Mouse (Mus musculus) erythroblast, embryonic 14.5 days (primary cell): ENCODE data around the gene Cdc42ep3.

Source experiments
- GATA1 ChIP-seq: IDR thresholded peaks from 2 replicates; pipeline ENCODE4 v1.6.1; 2012; ENCODE audit warnings: low read length, inconsistent platforms, mixed read lengths
- TAL1 ChIP-seq: IDR thresholded peaks from 3 replicates; pipeline ENCODE4 v1.6.1; 2012; ENCODE audit warnings: low read length, inconsistent platforms, mixed read lengths

- no peak for TF ChIP-seq TAL1
- TF ChIP-seq GATA1: no peak
Measured at GRCm38 (mm10) chr17:79376434-79377210, 21.7 kb upstream of the Cdc42ep3 start.
